Mouse (Mus musculus): ENCODE data around the gene 9530068E07Rik. TPM values are rescaled to one million over a fixed set of nuclear protein-coding genes. Genes with fewer than 3 reads are reported as not detected.

9530068E07Rik gene
- polyA plus RNA-seq, 1 experiment from 2014 or later = 210 TPM

DNA sequence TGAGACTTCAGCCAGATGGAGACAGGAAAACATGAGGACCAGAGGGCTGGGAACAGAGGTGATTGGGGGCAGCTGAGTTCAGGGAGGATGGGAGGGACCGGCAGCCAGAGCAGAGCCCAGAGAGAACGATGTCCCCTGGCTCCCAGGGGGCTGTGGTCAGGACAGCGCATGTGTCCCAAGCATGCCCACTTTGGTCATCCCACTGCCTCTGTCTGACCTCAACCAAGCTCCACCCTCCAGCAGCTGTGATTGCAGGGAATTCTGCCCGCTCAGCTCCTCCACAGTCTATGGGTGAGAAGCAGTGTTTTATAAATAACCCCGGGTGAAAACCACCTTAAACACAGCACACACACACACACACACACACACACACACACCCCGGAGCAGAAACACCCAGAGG, 33.2 kb downstream of the 9530068E07Rik start:
- Histone ChIP-seq H3K9ac (no peak overlapping the region), H3K4me1 (0 out of 2 replicates have a peak, but pooled peaks cover 3% of the 10 kb centered on the region), H3K27ac (replicated peaks) (no peak overlapping the region), H3K27me3 (no peaks in the 10 kb centered on the region), H3K9me3 (replicated peaks) (no peaks in the 10 kb centered on the region), H3K4me2 (replicated peaks) (no peak overlapping the region), H3K36me3 (no peaks in the 10 kb centered on the region), H3K4me3 (replicated peaks) (no peak overlapping the region)
- 66% methylated on average over 6 of the region's 6 CpGs for WGBS
- no peak for ATAC-seq (ENCODE audit: insufficient number of reproducible peaks, low FRiP score, low TSS enrichment, low read depth)

DNA sequence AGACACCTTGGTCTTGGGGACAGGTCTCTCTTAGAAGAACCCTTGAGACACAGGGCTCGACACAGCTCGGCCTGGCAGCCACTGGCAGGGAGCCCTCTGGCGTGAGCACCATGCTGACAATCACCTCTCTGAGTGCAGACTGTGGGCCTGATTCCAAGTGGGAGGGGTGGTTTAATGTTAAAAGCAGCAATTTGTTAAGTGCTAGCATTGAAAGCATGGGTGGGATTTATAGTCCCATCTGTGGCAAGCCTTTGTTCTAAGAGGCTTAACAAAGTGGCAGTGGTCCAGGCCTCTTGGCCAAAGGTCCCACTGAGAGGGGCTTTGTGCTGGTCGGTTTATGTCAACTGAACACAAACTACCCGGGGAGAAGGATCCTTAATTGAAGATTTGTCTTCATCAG, 35.4 kb downstream of the 9530068E07Rik start:
- no peaks in the 10 kb centered on the region for H3K27me3 ChIP-seq
- no peak overlapping the region for H3K4me3 ChIP-seq (replicated peaks)
- H3K4me2 ChIP-seq (replicated peaks) = no peak overlapping the region
- H3K36me3 ChIP-seq = no peaks in the 10 kb centered on the region
- H3K9me3 ChIP-seq (replicated peaks) = no peaks in the 10 kb centered on the region
- WGBS = 55% methylated on average over 5 of the region's 5 CpGs
- no peak for ATAC-seq (ENCODE audit: insufficient number of reproducible peaks, low FRiP score, low TSS enrichment, low read depth)
- H3K9ac ChIP-seq = no peak overlapping the region
- 0 out of 2 replicates have a peak, but pooled peaks cover 3% of the 10 kb centered on the region for H3K4me1 ChIP-seq
- no peak overlapping the region for H3K27ac ChIP-seq (replicated peaks)

DNA sequence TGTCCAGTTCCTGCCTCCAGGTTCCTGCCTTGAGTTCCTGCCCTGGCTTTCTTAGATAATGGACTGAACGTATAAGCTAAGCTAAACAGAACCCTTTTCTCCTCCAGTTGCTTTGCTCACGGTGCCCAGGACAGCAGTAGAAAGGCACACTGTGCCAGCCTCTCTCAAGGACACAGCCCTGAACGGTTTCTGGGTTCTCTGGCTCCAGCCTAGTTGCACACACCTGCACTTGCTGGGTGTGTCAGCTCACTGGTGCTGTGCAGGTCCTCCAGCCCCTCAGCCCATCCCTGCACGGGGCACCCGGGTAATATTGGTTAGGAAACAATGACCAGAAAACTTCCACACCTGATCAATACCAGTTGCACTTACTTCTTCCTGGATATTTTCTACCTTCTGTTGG, 35.9 kb downstream of the 9530068E07Rik start:
- no peak for ATAC-seq (ENCODE audit: insufficient number of reproducible peaks, low FRiP score, low TSS enrichment, low read depth)
- 87% methylated on average over 5 of the region's 5 CpGs for WGBS
- Histone ChIP-seq H3K9ac (no peak overlapping the region), H3K4me2 (replicated peaks) (no peak overlapping the region), H3K27me3 (no peaks in the 10 kb centered on the region), H3K4me3 (replicated peaks) (no peak overlapping the region), H3K9me3 (replicated peaks) (no peaks in the 10 kb centered on the region), H3K4me1 (0 out of 2 replicates have a peak, but pooled peaks cover 7% of the 10 kb centered on the region), H3K27ac (replicated peaks) (no peak overlapping the region), H3K36me3 (no peaks in the 10 kb centered on the region)

DNA sequence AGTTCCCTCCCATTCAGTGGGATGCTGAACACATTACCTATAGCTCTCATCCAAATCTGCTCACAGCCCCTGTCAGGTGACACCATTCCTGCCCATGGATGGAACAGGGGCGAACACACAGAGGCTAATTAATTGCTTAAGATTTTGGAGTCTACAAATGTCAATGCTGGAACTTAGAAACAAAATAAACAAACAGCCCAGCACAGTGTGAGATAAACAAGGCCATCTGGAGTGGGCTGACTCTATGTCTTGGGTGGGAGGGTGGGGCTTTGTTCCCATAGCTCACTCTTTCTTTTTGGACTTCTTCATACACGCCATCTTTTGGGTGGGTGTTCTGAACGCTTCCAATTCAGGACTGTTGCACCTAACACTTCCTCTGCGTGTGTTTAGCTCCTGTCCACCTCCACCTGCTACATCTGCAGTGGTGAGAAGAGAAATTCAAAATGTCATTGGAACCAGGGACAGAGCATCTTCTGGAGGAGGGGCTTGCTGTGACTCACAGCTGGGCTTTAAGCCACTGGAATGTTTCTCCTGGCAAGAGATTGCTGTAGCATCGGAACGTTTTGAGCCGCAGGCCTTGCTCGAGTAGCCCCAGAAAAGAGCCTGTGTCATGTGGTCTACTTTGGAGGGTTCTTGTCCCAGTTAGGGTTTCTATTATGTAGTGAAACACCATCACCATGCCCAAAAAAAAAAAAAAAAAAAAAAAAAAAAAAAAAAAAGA, 37.0 kb downstream of the 9530068E07Rik start:
- Histone ChIP-seq H3K4me2 (replicated peaks) (no peak overlapping the region), H3K27me3 (no peaks in the 10 kb centered on the region), H3K27ac (replicated peaks) (no peak overlapping the region), H3K9ac (no peak overlapping the region), H3K4me3 (replicated peaks) (no peak overlapping the region), H3K9me3 (replicated peaks) (no peaks in the 10 kb centered on the region), H3K4me1 (0 out of 2 replicates have a peak, but pooled peaks cover 11% of the 10 kb centered on the region), H3K36me3 (no peaks in the 10 kb centered on the region)
- ATAC-seq (ENCODE audit: insufficient number of reproducible peaks, low FRiP score, low TSS enrichment, low read depth) = no peak
- WGBS = 59% methylated on average over 8 of the region's 8 CpGs

DNA sequence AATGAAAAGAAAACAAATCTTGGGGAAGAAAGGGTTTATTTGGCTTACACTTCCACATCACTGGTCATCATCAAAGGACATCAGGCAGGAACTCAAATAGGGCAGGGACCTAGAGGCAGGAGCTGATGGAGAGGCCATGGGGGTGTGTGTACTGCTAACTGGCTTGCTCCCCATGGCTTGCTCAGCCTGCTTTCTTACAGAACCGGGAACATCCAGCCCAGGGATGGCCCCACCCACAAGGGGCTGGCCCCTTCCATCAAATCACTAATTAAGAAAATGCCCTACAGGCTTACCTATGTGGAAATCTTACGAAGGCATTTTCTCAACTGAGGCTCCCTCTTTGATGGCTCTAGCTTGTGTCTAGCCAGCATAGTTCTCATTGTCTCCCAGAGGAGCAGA, 37.6 kb downstream of the 9530068E07Rik start:
- 20% methylated on average over 2 of the region's 2 CpGs for WGBS
- no peak for ATAC-seq (ENCODE audit: insufficient number of reproducible peaks, low FRiP score, low TSS enrichment, low read depth)
- H3K4me1 ChIP-seq = 0 out of 2 replicates have a peak, but pooled peaks cover 11% of the 10 kb centered on the region
- no peak overlapping the region for H3K27ac ChIP-seq (replicated peaks)
- no peak overlapping the region for H3K4me3 ChIP-seq (replicated peaks)
- H3K9me3 ChIP-seq (replicated peaks) = no peaks in the 10 kb centered on the region
- no peak overlapping the region for H3K9ac ChIP-seq
- H3K27me3 ChIP-seq = no peaks in the 10 kb centered on the region
- no peaks in the 10 kb centered on the region for H3K36me3 ChIP-seq
- no peak overlapping the region for H3K4me2 ChIP-seq (replicated peaks)

DNA sequence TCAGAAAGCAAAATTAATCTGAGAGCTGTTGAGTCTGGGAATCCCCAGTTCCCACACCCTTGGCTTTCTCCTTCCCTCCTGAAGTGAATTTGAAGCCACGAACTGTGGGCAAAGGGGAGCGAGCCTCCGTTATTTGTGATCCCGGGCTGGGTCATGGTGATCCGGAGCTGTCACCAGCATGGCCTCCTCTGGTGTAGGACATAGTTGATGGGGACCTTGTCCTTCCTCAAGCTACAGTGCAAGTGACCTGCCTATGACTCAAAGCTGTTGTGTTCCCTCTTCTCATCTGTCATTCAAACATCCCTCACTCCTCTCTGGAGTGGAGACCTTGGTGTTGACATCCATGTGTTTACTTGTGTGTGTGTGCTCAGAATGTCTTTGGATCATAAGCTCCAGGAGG, 39.2 kb downstream of the 9530068E07Rik start:
- Histone ChIP-seq H3K27me3 (no peaks in the 10 kb centered on the region), H3K4me2 (replicated peaks) (no peak overlapping the region), H3K9ac (no peak overlapping the region), H3K4me3 (replicated peaks) (no peak overlapping the region), H3K4me1 (0 out of 2 replicates have a peak, but pooled peaks cover 11% of the 10 kb centered on the region), H3K36me3 (no peaks in the 10 kb centered on the region), H3K27ac (replicated peaks) (no peak overlapping the region), H3K9me3 (replicated peaks) (no peaks in the 10 kb centered on the region)
- WGBS = 94% methylated on average over 5 of the region's 5 CpGs
- ATAC-seq (ENCODE audit: insufficient number of reproducible peaks, low FRiP score, low TSS enrichment, low read depth) = no peak

DNA sequence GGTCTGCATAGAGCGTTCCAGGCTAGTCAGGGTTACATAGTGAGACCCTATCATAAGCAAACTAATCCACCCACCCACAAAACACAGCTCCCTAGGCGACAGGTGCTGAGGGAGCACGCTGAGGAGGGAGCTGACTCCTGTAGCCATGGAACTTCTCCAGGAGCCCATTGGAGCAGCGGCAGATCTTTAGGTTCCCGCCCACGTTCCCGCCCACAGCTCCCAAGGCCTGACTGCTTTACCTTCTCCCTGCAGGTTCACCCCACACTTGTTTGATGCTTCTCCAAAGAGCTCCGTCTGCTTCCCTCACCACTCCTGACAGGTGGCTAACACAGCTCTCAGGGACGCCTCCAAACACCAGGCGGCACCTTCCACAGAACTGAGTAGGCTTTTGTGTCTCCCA, 40.9 kb downstream of the 9530068E07Rik start:
- H3K27ac ChIP-seq (replicated peaks) = no peak overlapping the region
- no peaks in the 10 kb centered on the region for H3K36me3 ChIP-seq
- no peak overlapping the region for H3K9ac ChIP-seq
- ATAC-seq (ENCODE audit: insufficient number of reproducible peaks, low FRiP score, low TSS enrichment, low read depth) = peak; percentile 61; the same call in 1 of the 2 replicates
- H3K9me3 ChIP-seq (replicated peaks) = no peaks in the 10 kb centered on the region
- no peaks in the 10 kb centered on the region for H3K27me3 ChIP-seq
- 15% methylated on average over 10 of the region's 10 CpGs for WGBS
- no peak overlapping the region for H3K4me3 ChIP-seq (replicated peaks)
- no peak overlapping the region for H3K4me2 ChIP-seq (replicated peaks)
- H3K4me1 ChIP-seq = 0 out of 2 replicates have a peak, but pooled peaks cover 11% of the 10 kb centered on the region

DNA sequence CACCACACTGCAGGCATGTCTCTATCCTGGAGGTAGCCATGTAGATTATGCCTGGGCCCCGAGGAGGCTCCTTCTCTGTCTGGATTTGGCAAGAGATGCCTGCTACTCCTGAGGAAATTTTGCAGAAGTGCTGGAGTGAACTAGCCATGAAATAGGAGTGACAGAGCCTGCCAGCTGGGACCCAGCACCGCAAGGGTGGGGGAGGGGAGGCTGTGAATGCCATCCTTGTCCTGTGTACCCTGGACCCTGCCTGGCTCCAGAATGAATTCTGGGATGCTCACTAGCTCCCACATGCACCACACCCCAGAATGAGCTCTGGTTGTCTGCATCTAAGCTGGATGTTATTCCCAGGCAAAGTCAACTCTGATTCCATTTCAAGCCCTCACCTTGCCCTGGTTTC, 44.9 kb downstream of the 9530068E07Rik start:
- Histone ChIP-seq H3K9me3 (replicated peaks) (no peaks in the 10 kb centered on the region), H3K4me3 (replicated peaks) (no peak overlapping the region), H3K4me1 (0 out of 2 replicates have a peak, but pooled peaks cover 8% of the 10 kb centered on the region), H3K27ac (replicated peaks) (no peak overlapping the region), H3K9ac (no peak overlapping the region), H3K27me3 (no peaks in the 10 kb centered on the region), H3K36me3 (no peaks in the 10 kb centered on the region), H3K4me2 (replicated peaks) (no peak overlapping the region)
- 0 out of 2 replicates have a peak, but pooled peaks have one; percentile 43 for ATAC-seq (ENCODE audit: insufficient number of reproducible peaks, low FRiP score, low TSS enrichment, low read depth)
- 63% methylated on average over 2 of the region's 2 CpGs for WGBS

DNA sequence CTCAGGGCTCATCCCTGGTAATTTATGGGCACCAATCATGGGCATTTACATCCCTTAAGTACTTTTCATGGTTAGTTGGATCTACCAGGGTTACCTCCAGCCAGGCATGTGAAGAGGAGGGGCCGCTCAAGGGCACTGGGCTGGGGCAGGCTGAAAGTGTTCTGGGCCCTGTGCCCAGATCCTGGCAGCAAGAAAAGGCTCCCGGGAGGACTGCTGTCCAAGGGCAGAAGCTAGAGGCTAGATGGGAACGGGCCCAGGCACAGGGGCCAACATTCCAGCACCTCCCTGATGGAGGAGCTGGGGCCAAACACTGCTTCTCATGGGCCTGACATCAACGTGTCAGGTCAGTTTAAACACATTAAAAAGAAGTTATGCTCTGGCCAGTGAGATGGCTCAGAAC, 51.0 kb downstream of the 9530068E07Rik start:
- Histone ChIP-seq H3K36me3 (no peaks in the 10 kb centered on the region), H3K4me2 (replicated peaks) (no peak overlapping the region), H3K4me1 (peaks cover 5% of the 10 kb centered on the region; the same call in 1 of the 2 replicates), H3K27ac (replicated peaks) (no peak overlapping the region), H3K9me3 (replicated peaks) (no peaks in the 10 kb centered on the region), H3K27me3 (no peaks in the 10 kb centered on the region), H3K9ac (no peak overlapping the region), H3K4me3 (replicated peaks) (no peak overlapping the region)
- ATAC-seq (ENCODE audit: insufficient number of reproducible peaks, low FRiP score, low TSS enrichment, low read depth) = no peak
- WGBS = 56% methylated on average over 4 of the region's 4 CpGs

DNA sequence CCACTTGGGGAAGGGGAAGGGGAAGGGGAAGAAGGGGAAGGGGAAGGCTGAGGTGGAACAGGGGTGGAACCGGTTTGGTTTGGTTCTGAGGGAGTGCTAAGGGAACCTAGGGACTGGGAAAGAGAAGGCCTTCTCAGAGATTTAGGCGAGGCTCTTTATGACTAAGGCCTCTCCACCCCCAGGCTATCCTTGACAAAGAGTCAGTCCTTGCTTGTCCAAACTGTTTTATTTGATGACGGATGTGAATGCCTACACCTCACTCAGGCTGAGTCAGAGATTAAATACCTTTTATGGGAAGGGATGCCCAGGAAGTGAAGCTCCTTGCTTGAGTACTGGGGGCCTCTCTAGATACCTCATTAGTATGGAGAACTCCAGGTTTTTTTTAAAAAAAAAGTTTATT, 52.8 kb downstream of the 9530068E07Rik start:
- no peaks in the 10 kb centered on the region for H3K9me3 ChIP-seq (replicated peaks)
- peaks cover 5% of the 10 kb centered on the region; the same call in 1 of the 2 replicates for H3K4me1 ChIP-seq
- H3K27me3 ChIP-seq = no peaks in the 10 kb centered on the region
- H3K4me2 ChIP-seq (replicated peaks) = no peak overlapping the region
- H3K9ac ChIP-seq = no peak overlapping the region
- ATAC-seq (ENCODE audit: insufficient number of reproducible peaks, low FRiP score, low TSS enrichment, low read depth) = no peak
- 40% methylated on average over 3 of the region's 3 CpGs for WGBS
- no peaks in the 10 kb centered on the region for H3K36me3 ChIP-seq
- H3K27ac ChIP-seq (replicated peaks) = no peak overlapping the region
- no peak overlapping the region for H3K4me3 ChIP-seq (replicated peaks)

DNA sequence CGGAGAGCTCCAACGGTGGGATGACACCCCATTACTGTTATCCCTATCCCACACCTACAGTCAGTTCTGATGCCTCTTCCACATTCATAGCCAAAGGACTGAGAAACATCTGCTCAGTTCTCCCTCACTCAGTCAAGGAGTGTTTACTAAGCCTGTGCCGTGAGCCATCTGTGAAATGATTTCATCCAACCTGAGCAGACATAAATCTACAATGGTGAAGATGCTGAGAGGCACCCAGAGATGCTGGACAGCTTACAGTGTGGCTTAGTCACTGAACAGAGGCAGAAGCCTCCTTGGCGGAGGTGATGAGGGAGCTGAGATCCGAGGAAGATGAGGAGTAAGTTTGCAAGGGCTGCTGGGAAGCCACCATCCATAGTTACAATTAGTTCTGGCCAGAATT, 62.1 kb downstream of the 9530068E07Rik start:
- no peak overlapping the region for H3K4me3 ChIP-seq (replicated peaks)
- no peak overlapping the region for H3K9ac ChIP-seq
- no peak overlapping the region for H3K27ac ChIP-seq (replicated peaks)
- H3K4me2 ChIP-seq (replicated peaks) = no peak overlapping the region
- WGBS = 82% methylated on average over 5 of the region's 5 CpGs
- H3K27me3 ChIP-seq = no peaks in the 10 kb centered on the region
- no peaks in the 10 kb centered on the region for H3K36me3 ChIP-seq
- H3K9me3 ChIP-seq (replicated peaks) = no peaks in the 10 kb centered on the region
- H3K4me1 ChIP-seq = no peaks in the 10 kb centered on the region
- no peak for ATAC-seq (ENCODE audit: insufficient number of reproducible peaks, low FRiP score, low TSS enrichment, low read depth)
